Mouse (Mus musculus): ENCODE data around the gene Olfr167.
"Not testable (repeated sequence)": the region's sequence is repeated elsewhere in the genome, so short reads cannot be mapped to it uniquely, and the experiment has no call there.

Olfr167 gene

GRCm38 (mm10) chr16:19522166-19522565 lies at the start of gene Olfr167:
Olfr167 (minus strand) TSS chr16:19522266.
- CTCF ChIA-PET: no interaction called here

GRCm38 (mm10) chr16:19571709-19572108 lies 49.6 kb upstream of the Olfr167 start, which contains the start of gene Olfr169:
Olfr169 (minus strand) TSS chr16:19571809.
- CTCF ChIA-PET: not testable (repeated sequence)

GRCm38 (mm10) chr16:19553429-19553828 lies 31.4 kb upstream of the Olfr167 start:
- CTCF ChIA-PET: not testable (repeated sequence)

GRCm38 (mm10) chr16:19552246-19552645 lies 30.2 kb upstream of the Olfr167 start:
- CTCF ChIA-PET: not testable (repeated sequence)

- CTCF ChIA-PET: no interaction called here
Measured at GRCm38 (mm10) chr16:19535455-19535854, 13.4 kb upstream of the Olfr167 start, which contains the start of gene Olfr168. Olfr168 (minus strand) TSS chr16:19535555.

- CTCF ChIA-PET: no interaction called here
Measured at GRCm38 (mm10) chr16:19483394-19483793, 38.7 kb downstream of the Olfr167 start, which contains the start of gene Olfr166. Olfr166 (plus strand) TSS chr16:19483694.

GRCm38 (mm10) chr16:19464365-19464764 lies 57.7 kb downstream of the Olfr167 start:
- CTCF ChIA-PET: no interaction called here
